Mouse (Mus musculus): ENCODE measurements around the gene Zfp318. TPM values are rescaled to one million over a fixed set of nuclear protein-coding genes. Genes with fewer than 3 reads are reported as not detected.

The Zfp318 gene
- polyA plus RNA-seq, 1 experiment from 2014 or later, result 10.2 TPM

DNA sequence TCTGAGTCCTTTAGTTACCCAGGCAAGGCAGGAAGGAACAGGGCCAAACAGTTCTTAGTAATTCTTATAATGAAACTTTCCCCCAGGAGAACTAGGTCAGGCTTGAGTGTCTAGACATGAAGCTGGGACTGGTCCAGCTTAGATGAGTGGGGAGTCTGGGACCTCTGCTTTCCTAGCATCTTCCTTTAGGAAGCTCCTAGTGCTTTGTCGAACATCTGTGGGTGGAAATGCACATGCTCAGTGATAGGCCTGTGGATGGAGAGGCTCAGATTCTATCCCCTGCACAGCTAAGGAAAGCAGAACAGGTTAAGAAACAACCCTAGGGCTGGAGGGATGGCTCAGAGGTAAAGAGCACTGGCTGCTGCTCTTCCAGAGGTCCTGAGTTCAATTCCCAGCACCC, 11.1 kb downstream of the Zfp318 start:
- no peaks in the 10 kb centered on the region for H3K4me1 ChIP-seq (ENCODE audit: control insufficient read depth, insufficient read depth, low read depth, low read length)
- no peak overlapping the region for H3K4me2 ChIP-seq (ENCODE audit: low read length)
- H3K27ac ChIP-seq (ENCODE audit: low read depth, low read length), result no peak overlapping the region
- H3K4me3 ChIP-seq (ENCODE audit: low read length), result no peak overlapping the region
- H3K9ac ChIP-seq (ENCODE audit: low read depth, low read length), result no peak overlapping the region
- peaks cover 19% of the 10 kb centered on the region for H3K36me3 ChIP-seq (ENCODE audit: control insufficient read depth, insufficient read depth, low read length)
- WGBS, result 69% methylated on average over 1 of the region's 1 CpGs
- no peaks in the 10 kb centered on the region for H3K9me3 ChIP-seq (ENCODE audit: control insufficient read depth, low read length)
- ATAC-seq, result no peak
- H3K27me3 ChIP-seq (replicated peaks; ENCODE audit: control insufficient read depth, insufficient read depth, low read length), result no peaks in the 10 kb centered on the region

- Histone ChIP-seq H3K9ac (ENCODE audit: low read depth, low read length) (no peak overlapping the region), H3K4me1 (ENCODE audit: control insufficient read depth, insufficient read depth, low read depth, low read length) (no peaks in the 10 kb centered on the region), H3K36me3 (ENCODE audit: control insufficient read depth, insufficient read depth, low read length) (peaks cover 39% of the 10 kb centered on the region), H3K4me3 (ENCODE audit: low read length) (no peak overlapping the region), H3K27ac (ENCODE audit: low read depth, low read length) (no peak overlapping the region), H3K27me3 (replicated peaks; ENCODE audit: control insufficient read depth, insufficient read depth, low read length) (no peaks in the 10 kb centered on the region), H3K4me2 (ENCODE audit: low read length) (no peak overlapping the region), H3K9me3 (ENCODE audit: control insufficient read depth, low read length) (no peaks in the 10 kb centered on the region)
- 16% methylated on average over 3 of the region's 3 CpGs for WGBS
- ATAC-seq, result no peak
Measured at GRCm38 (mm10) chr17:46408478-46408877, 24.9 kb downstream of the Zfp318 start.

DNA sequence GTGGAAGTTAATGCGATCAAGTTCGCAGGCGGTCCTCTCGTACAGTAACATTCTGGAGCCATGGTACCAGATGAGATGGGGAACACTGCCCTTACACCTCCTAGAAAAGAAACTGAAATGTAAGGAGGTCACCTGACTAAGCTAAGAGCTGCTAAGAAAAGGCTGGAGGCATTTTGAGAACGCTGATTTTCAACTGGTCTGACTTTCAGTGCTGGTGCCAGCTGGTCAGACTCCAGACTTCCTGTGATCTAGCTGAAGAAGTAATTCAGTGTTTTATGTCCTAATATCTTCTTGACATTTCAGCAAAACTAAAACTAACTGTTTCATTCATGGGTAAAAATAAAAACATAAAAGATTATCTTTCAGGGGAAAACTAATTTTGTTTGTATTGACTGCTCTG, 35.1 kb downstream of the Zfp318 start:
- H3K4me2 ChIP-seq (ENCODE audit: low read length), result no peak overlapping the region
- H3K27ac ChIP-seq (ENCODE audit: low read depth, low read length), result no peak overlapping the region
- no peaks in the 10 kb centered on the region for H3K27me3 ChIP-seq (replicated peaks; ENCODE audit: control insufficient read depth, insufficient read depth, low read length)
- no peak overlapping the region for H3K9ac ChIP-seq (ENCODE audit: low read depth, low read length)
- ATAC-seq, result no peak
- no peaks in the 10 kb centered on the region for H3K4me1 ChIP-seq (ENCODE audit: control insufficient read depth, insufficient read depth, low read depth, low read length)
- no peak overlapping the region for H3K4me3 ChIP-seq (ENCODE audit: low read length)
- WGBS, result 77% methylated on average over 5 of the region's 5 CpGs
- H3K36me3 ChIP-seq (ENCODE audit: control insufficient read depth, insufficient read depth, low read length), result peaks cover 6% of the 10 kb centered on the region
- H3K9me3 ChIP-seq (ENCODE audit: control insufficient read depth, low read length), result no peaks in the 10 kb centered on the region

- H3K36me3 ChIP-seq (ENCODE audit: control insufficient read depth, insufficient read depth, low read length), result no peaks in the 10 kb centered on the region
- no peak overlapping the region for H3K4me2 ChIP-seq (ENCODE audit: low read length)
- ATAC-seq, result no peak
- no peak overlapping the region for H3K4me3 ChIP-seq (ENCODE audit: low read length)
- no peaks in the 10 kb centered on the region for H3K9me3 ChIP-seq (ENCODE audit: control insufficient read depth, low read length)
- H3K27me3 ChIP-seq (replicated peaks; ENCODE audit: control insufficient read depth, insufficient read depth, low read length), result no peaks in the 10 kb centered on the region
- H3K27ac ChIP-seq (ENCODE audit: low read depth, low read length), result no peak overlapping the region
- H3K4me1 ChIP-seq (ENCODE audit: control insufficient read depth, insufficient read depth, low read depth, low read length), result no peaks in the 10 kb centered on the region
- no peak overlapping the region for H3K9ac ChIP-seq (ENCODE audit: low read depth, low read length)
Measured at GRCm38 (mm10) chr17:46419717-46420116, 36.2 kb downstream of the Zfp318 start.

DNA sequence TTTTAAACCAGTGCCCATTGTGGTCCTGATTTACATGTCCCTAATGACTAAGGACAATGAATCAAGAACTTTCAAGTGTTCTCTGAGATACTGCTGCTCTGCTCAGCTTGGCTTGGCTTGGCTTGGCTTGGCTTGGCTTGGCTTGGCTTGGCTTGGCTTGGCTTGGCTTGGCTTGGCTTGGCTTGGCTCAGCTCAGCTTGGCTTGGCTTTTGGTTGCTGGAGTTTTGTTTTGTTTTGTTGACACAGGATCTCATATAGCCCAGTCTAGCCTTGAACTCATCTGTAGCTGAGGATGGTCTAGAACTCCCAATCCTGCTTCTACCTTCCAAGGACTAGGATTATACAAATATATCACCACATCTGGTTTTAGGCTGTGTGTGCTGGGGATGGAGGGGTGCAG, 43.0 kb downstream of the Zfp318 start:
- Histone ChIP-seq H3K27ac (ENCODE audit: low read depth, low read length) (no peak overlapping the region), H3K4me2 (ENCODE audit: low read length) (no peak overlapping the region), H3K4me3 (ENCODE audit: low read length) (no peak overlapping the region), H3K36me3 (ENCODE audit: control insufficient read depth, insufficient read depth, low read length) (no peaks in the 10 kb centered on the region), H3K4me1 (ENCODE audit: control insufficient read depth, insufficient read depth, low read depth, low read length) (no peaks in the 10 kb centered on the region), H3K27me3 (replicated peaks; ENCODE audit: control insufficient read depth, insufficient read depth, low read length) (no peaks in the 10 kb centered on the region), H3K9me3 (ENCODE audit: control insufficient read depth, low read length) (no peaks in the 10 kb centered on the region), H3K9ac (ENCODE audit: low read depth, low read length) (no peak overlapping the region)
- no peak for ATAC-seq

DNA sequence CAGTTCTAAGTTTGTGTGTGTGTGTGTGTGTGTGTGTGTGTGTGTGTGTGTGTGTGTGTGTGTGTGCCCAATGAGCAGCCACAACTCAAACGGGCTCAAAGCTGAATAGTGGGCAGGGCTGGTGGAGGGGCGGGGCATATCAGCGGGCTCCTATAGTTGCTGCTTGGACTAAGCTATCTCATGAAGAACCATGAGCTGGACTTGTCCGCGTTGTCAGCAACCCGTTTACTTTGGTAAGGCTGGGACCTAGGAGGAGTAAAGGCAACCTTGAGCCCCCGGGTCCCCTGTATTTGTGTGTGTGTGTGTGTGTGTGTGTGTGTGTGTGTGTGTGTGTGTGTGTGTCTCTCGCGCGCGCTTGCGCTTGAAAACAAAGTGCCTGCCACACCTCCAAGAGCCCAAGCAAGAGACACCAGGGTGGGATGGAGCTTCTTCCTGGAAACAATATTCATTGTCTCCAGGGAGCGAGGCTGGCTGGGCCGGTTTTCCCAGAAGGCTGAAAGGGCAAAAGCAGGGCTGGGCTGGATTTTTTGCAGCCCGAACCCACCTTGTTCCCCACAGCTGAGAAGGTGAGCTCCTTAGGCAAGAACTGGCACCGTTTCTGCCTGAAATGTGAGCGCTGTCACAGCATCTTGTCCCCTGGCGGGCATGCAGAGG, 45.4 kb downstream of the Zfp318 start, which contains the start of gene Crip3:
Gene Crip3, plus strand, starts transcription at position 166 of the 654 bp plus-strand sequence.
- Histone ChIP-seq H3K27me3 (replicated peaks; ENCODE audit: control insufficient read depth, insufficient read depth, low read length) (no peaks in the 10 kb centered on the region), H3K9me3 (ENCODE audit: control insufficient read depth, low read length) (no peaks in the 10 kb centered on the region), H3K36me3 (ENCODE audit: control insufficient read depth, insufficient read depth, low read length) (no peaks in the 10 kb centered on the region), H3K4me1 (ENCODE audit: control insufficient read depth, insufficient read depth, low read depth, low read length) (peaks cover 2% of the 10 kb centered on the region; the same call in 1 of the 2 replicates), H3K9ac (ENCODE audit: low read depth, low read length) (no peak within 1 kb of the TSS), H3K4me3 (ENCODE audit: low read length) (no peak within 1 kb of the TSS; the same call in 1 of the 2 replicates), H3K4me2 (ENCODE audit: low read length) (peak within 1 kb of the TSS; percentile 27), H3K27ac (ENCODE audit: low read depth, low read length) (no peak within 1 kb of the TSS)
- WGBS, result 11% methylated on average over 18 of the region's 18 CpGs
- no peak for ATAC-seq

- Histone ChIP-seq H3K27me3 (replicated peaks; ENCODE audit: control insufficient read depth, insufficient read depth, low read length) (no peaks in the 10 kb centered on the region), H3K27ac (ENCODE audit: low read depth, low read length) (no peak overlapping the region), H3K4me3 (ENCODE audit: low read length) (peak overlapping the region; percentile 15; the same call in 1 of the 2 replicates), H3K4me1 (ENCODE audit: control insufficient read depth, insufficient read depth, low read depth, low read length) (peaks cover 6% of the 10 kb centered on the region; the same call in 1 of the 2 replicates), H3K9me3 (ENCODE audit: control insufficient read depth, low read length) (no peaks in the 10 kb centered on the region), H3K4me2 (ENCODE audit: low read length) (peak overlapping the region; percentile 45), H3K36me3 (ENCODE audit: control insufficient read depth, insufficient read depth, low read length) (no peaks in the 10 kb centered on the region), H3K9ac (ENCODE audit: low read depth, low read length) (peak overlapping the region; percentile 13; the same call in 1 of the 2 replicates)
- ATAC-seq, result peak; percentile 35; the same call in 1 of the 2 replicates
- WGBS, result 7% methylated on average over 17 of the region's 17 CpGs
Measured at GRCm38 (mm10) chr17:46433627-46434026, 50.1 kb downstream of the Zfp318 start.

DNA sequence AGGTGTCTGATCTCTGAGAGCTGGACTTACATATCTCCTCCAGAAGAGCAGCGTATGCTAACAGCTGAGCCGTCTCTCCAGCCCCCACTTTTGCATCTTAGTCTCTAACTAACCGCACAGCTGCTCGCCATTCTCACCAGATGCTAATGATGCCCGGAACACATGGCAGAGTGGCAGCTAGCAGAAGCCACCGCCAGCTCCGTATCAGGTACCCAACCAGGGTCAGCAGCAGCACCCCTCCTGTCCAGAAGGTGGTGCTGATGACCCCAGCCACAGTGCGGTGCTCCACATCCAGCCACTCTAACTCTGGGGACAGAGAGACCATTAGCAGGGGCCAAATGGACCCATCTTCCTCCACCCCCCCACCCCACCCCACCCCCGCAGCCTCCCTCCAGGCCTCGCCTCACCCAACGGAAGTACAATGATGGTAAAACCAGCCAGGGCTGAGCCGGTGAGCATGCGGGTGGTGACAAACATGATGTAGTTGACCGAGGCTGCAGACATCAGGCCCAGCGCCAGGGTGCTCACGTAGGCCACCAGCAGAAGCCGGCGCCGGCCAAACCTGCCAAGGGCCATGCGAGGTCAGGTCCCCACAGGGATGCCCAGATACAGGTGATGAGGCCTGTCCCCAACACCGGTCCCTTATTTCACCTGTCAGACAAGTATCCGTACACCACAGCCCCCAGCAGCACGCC, 53.3 kb downstream of the Zfp318 start:
- Histone ChIP-seq H3K9ac (ENCODE audit: low read depth, low read length) (no peak overlapping the region; the same call in 1 of the 2 replicates), H3K4me3 (ENCODE audit: low read length) (no peak overlapping the region), H3K36me3 (ENCODE audit: control insufficient read depth, insufficient read depth, low read length) (no peaks in the 10 kb centered on the region), H3K4me2 (ENCODE audit: low read length) (peak overlapping the region; percentile 5), H3K27me3 (replicated peaks; ENCODE audit: control insufficient read depth, insufficient read depth, low read length) (no peaks in the 10 kb centered on the region), H3K4me1 (ENCODE audit: control insufficient read depth, insufficient read depth, low read depth, low read length) (peaks cover 6% of the 10 kb centered on the region; the same call in 1 of the 2 replicates), H3K27ac (ENCODE audit: low read depth, low read length) (no peak overlapping the region), H3K9me3 (ENCODE audit: control insufficient read depth, low read length) (no peaks in the 10 kb centered on the region)
- ATAC-seq, result peak; percentile 70
- 24% methylated on average over 22 of the region's 23 CpGs for WGBS

DNA sequence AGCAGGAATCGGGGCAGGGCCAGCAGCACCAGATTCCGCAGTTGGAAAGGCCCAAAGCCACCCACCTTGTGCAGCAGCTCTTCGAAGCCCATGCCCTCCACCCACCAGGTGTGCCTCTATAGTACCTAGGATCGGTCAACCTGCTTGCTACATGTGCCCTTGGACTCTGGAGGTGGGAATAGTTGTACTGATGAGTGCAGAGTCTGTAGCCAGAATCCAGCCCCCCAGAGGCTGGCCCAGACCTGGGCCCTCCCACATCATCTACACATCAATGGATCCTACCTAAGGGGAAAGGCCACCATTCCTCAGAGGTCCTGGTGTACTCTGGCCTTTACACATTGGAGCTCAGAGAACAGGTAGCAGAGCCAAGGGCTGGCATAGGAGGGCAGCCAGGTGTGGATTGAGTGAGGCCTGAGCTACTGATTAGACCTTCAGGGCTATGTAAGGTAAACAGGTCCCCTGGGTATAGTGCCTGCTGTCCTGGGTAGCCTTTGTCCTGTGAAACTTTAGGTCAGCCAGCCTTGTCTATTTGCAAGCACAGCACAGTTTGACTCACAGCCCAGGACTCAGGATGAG, 54.9 kb downstream of the Zfp318 start, which contains the start of gene Slc22a7:
Gene Slc22a7, minus strand, starts transcription at position 160 of the 576 bp plus-strand sequence.
- no peak within 1 kb of the TSS for H3K4me2 ChIP-seq (ENCODE audit: low read length)
- 84% methylated on average over 4 of the region's 4 CpGs for WGBS
- H3K9me3 ChIP-seq (ENCODE audit: control insufficient read depth, low read length), result no peaks in the 10 kb centered on the region
- no peaks in the 10 kb centered on the region for H3K36me3 ChIP-seq (ENCODE audit: control insufficient read depth, insufficient read depth, low read length)
- peaks cover 6% of the 10 kb centered on the region; the same call in 1 of the 2 replicates for H3K4me1 ChIP-seq (ENCODE audit: control insufficient read depth, insufficient read depth, low read depth, low read length)
- H3K9ac ChIP-seq (ENCODE audit: low read depth, low read length), result no peak within 1 kb of the TSS
- no peak within 1 kb of the TSS for H3K27ac ChIP-seq (ENCODE audit: low read depth, low read length)
- H3K4me3 ChIP-seq (ENCODE audit: low read length), result no peak within 1 kb of the TSS
- no peak for ATAC-seq
- peaks cover 3% of the 10 kb centered on the region; the same call in 1 of the 2 replicates for H3K27me3 ChIP-seq (replicated peaks; ENCODE audit: control insufficient read depth, insufficient read depth, low read length)

All from hindbrain, embryonic 16.5 days (tissue).